Mouse (Mus musculus) ES-Bruce4 (cell line): ENCODE data around the gene Vcam1.

ENCODE experiments used
- CTCF ChIP-seq: IDR thresholded peaks from one replicate; pipeline ENCODE4 v1.8.1; 2011; ENCODE audit warnings: low read depth, low read length
- EP300 ChIP-seq: IDR thresholded peaks from 2 replicates; pipeline ENCODE4 v1.6.1; 2011; ENCODE audit warnings: low read depth, low read length; ENCODE audit not compliant: insufficient read depth
- POLR2A ChIP-seq: IDR thresholded peaks from one replicate; pipeline ENCODE4 v1.8.1; 2011; ENCODE audit warnings: low read length; ENCODE audit not compliant: insufficient read depth

DNA sequence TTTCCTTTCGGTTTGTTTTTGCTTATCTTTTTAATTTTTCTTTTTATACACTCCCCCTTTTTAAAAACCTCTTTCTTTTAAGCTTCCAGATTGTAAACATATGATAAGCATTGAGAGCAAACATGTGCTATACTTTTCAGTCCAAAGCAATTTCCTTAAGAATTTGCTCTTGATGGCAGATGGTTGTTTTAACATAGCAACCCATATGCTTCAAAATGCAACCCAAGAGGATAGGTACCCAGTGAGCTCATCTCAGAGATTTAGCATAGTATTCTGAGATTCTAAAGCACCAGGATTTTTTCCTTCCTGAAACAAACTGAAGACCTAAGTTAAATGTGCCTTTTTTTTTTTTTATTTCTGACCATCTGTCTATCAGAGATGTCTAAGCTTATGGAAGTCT lies 28.6 kb downstream of the Vcam1 start:
- no peak for TF ChIP-seq CTCF
- TF ChIP-seq POLR2A, result no peak
- no peak for TF ChIP-seq EP300
